Mouse (Mus musculus) limb, embryonic 14.5 days (tissue): Measurements from ENCODE around the gene Gm11096. TPM values are rescaled to one million over a fixed set of nuclear protein-coding genes. Genes with fewer than 3 reads are reported as not detected.
A peak's percentile ranks its signal among the peaks of the same experiment; 100 is the strongest.

ENCODE experiments used
- ATAC-seq: fragments of 200-750 bp; cut with Nextera tagmentation; 2 replicates; pipeline ENCODE4 v1.8.0; 2017; ENCODE audit warnings: low read depth, moderate number of reproducible peaks, moderate TSS enrichment; ENCODE audit not compliant: low FRiP score
- DNase-seq: peaks from one replicate; pipeline ENCODE4 v3.0.0-alpha.2; 2015; ENCODE audit warnings: low spot score
- H3K27ac ChIP-seq: fragments of 300-500 bp; sonication (generic); replicated peaks from 2 replicates; pipeline ENCODE4 v1.5.1; 2014; ENCODE audit warnings: low read depth, mild to moderate bottlenecking, low read length, moderate library complexity, mixed read lengths
- H3K27me3 ChIP-seq: fragments of 300-500 bp; sonication (generic); 2 replicates; pipeline ENCODE4 v1.6.1; 2014; ENCODE audit warnings: low read length, mixed read lengths; ENCODE audit not compliant: control insufficient read depth, insufficient read depth
- H3K36me3 ChIP-seq: fragments of 300-500 bp; sonication (generic); 2 replicates; pipeline ENCODE4 v1.6.1; 2014; ENCODE audit warnings: mild to moderate bottlenecking, low read length, moderate library complexity, mixed read lengths; ENCODE audit not compliant: control insufficient read depth, insufficient read depth
- H3K4me1 ChIP-seq: fragments of 300-500 bp; sonication (generic); 2 replicates; pipeline ENCODE4 v1.6.1; 2014; ENCODE audit warnings: antibody characterized with exemption, low read length, mixed read lengths; ENCODE audit not compliant: control insufficient read depth, insufficient read depth
- H3K4me2 ChIP-seq: fragments of 300-500 bp; sonication (generic); replicated peaks from 2 replicates; pipeline ENCODE4 v1.6.1; 2014; ENCODE audit warnings: low read depth, mild to moderate bottlenecking, low read length, moderate library complexity; ENCODE audit not compliant: severe bottlenecking
- H3K4me3 ChIP-seq: fragments of 300-500 bp; sonication (generic); replicated peaks from 2 replicates; pipeline ENCODE4 v1.5.1; 2014; ENCODE audit warnings: low read length
- H3K9ac ChIP-seq: fragments of 300-500 bp; sonication (generic); 2 replicates; pipeline ENCODE4 v1.6.1; 2014; ENCODE audit warnings: mild to moderate bottlenecking, low read depth, low read length, moderate library complexity; ENCODE audit not compliant: severe bottlenecking
- H3K9me3 ChIP-seq: fragments of 300-500 bp; sonication (generic); 2 replicates; pipeline ENCODE4 v1.6.1; 2016; ENCODE audit warnings: low read length; ENCODE audit not compliant: control insufficient read depth
- POLR2A ChIP-seq: fragments of 200-500 bp; IDR thresholded peaks from 2 replicates; pipeline ENCODE4 v1.8.0; 2012; ENCODE audit warnings: inconsistent platforms, mild to moderate bottlenecking, moderate library complexity, borderline replicate concordance; ENCODE audit not compliant: insufficient read depth, insufficient read length; ENCODE audit errors: extremely low read depth
- WGBS: fragments of 180-500 bp; shearing (Covaris S2); extraction: QIAGEN DNeasy Blood & Tissue Kit; methylation state at CpG from one replicate; pipeline ENCODE4 v1.1.7; 2014; 5-methylcytosine and 5-hydroxymethylcytosine counted together
- polyA plus RNA-seq, 2 experiments: library from polyadenylated mRNA; depleted of rRNA in 1 of 2; stranded (reverse) in 1 of 2; unstranded in 1 of 2; fragments of >200 nt; fragmentation: Nextera tagmentation in 1 of 2; extraction: Ambion mirVana in 1 of 2; gene quantifications; 2 replicates each; pipeline versions ENCODE4 v1.2.1 to v1.2.3; 2012 to 2014

Gene Gm11096
- polyA plus RNA-seq, 2 experiments, result not detected

- no peaks in the 10 kb centered on the region for H3K27me3 ChIP-seq
- no peak for TF ChIP-seq POLR2A
- 0 out of 2 replicates have a peak, but pooled peaks cover 4% of the 10 kb centered on the region for H3K36me3 ChIP-seq
- no peaks in the 10 kb centered on the region for H3K9me3 ChIP-seq
- no peak overlapping the region for H3K27ac ChIP-seq
- DNase-seq (no peak), ATAC-seq (peak; percentile 47; the same call in 1 of the 2 replicates)
- 75% methylated on average over 10 of the region's 10 CpGs for WGBS
- no peak overlapping the region for H3K4me2 ChIP-seq
- no peak overlapping the region for H3K9ac ChIP-seq
- no peak overlapping the region for H3K4me3 ChIP-seq
- peaks cover 7% of the 10 kb centered on the region for H3K4me1 ChIP-seq
Measured at GRCm38 (mm10) chr17:81419802-81420459, 21.6 kb upstream of the Gm11096 start.

DNA sequence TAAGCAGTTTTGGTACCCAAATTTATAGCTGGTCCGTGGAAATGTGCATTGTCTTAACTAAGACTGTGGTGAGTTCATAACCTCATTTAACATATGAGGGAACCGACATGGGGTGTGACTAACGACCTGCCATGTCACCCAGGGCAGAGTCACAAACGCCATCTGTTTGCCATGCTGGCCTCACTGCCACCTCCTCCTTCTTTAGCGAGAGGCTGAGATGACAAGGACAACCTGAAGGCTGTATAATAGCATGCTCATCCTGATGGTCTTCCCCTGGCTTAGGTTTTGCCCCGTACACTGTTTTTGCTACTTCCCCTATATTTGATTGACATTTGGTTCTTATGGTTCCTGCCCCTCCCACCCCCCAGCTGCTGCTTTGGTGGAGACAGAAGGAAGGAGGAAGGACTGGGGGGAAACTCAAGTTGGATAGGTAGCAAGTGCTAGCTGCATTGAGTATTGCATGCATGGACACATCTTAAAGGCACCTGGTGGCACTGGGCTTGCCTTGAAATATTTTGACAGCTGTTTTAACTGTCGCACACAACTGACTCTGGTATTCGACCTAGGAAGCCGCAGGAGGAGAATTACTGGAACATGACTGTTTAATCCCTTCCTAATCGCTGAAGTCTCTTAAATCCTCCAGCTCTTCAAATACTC is 17.2 kb upstream of the Gm11096 start:
- TF ChIP-seq POLR2A, result no peak
- 25% methylated on average over 10 of the region's 10 CpGs for WGBS
- peak; percentile 36 for DNase-seq

GRCm38 (mm10) chr17:81427245-81427644 is 14.3 kb upstream of the Gm11096 start:
- Histone ChIP-seq H3K4me1 (peaks cover 7% of the 10 kb centered on the region), H3K4me2 (no peak overlapping the region), H3K27ac (no peak overlapping the region), H3K9me3 (no peaks in the 10 kb centered on the region), H3K9ac (no peak overlapping the region), H3K27me3 (no peaks in the 10 kb centered on the region), H3K4me3 (no peak overlapping the region), H3K36me3 (no peaks in the 10 kb centered on the region)
- TF ChIP-seq POLR2A, result no peak
- no peak for ATAC-seq
- WGBS, result 61% methylated on average over 7 of the region's 7 CpGs
- no peak for DNase-seq

More for the DNA sequence above, 17.2 kb upstream of the Gm11096 start:
- Histone ChIP-seq H3K27me3 (no peaks in the 10 kb centered on the region), H3K9me3 (no peaks in the 10 kb centered on the region), H3K4me2 (no peak overlapping the region), H3K4me1 (peaks cover 7% of the 10 kb centered on the region), H3K27ac (no peak overlapping the region), H3K36me3 (no peaks in the 10 kb centered on the region), H3K9ac (no peak overlapping the region), H3K4me3 (no peak overlapping the region)
- peak; percentile 21; the same call in 1 of the 2 replicates for ATAC-seq

- Histone ChIP-seq H3K36me3 (peaks cover 10% of the 10 kb centered on the region; the same call in 1 of the 2 replicates), H3K9me3 (no peaks in the 10 kb centered on the region), H3K4me1 (peaks cover 3% of the 10 kb centered on the region; the same call in 1 of the 2 replicates), H3K27ac (no peak overlapping the region), H3K4me3 (no peak overlapping the region), H3K27me3 (no peaks in the 10 kb centered on the region), H3K4me2 (no peak overlapping the region), H3K9ac (no peak overlapping the region)
- WGBS, result 55% methylated on average over 2 of the region's 2 CpGs
- TF ChIP-seq POLR2A, result no peak
- ATAC-seq (no peak), DNase-seq (no peak)
Measured at GRCm38 (mm10) chr17:81432733-81433132, 8.8 kb upstream of the Gm11096 start.

GRCm38 (mm10) chr17:81433148-81433547 is 8.4 kb upstream of the Gm11096 start:
- Histone ChIP-seq H3K4me3 (no peak overlapping the region), H3K9ac (no peak overlapping the region), H3K9me3 (no peaks in the 10 kb centered on the region), H3K27me3 (no peaks in the 10 kb centered on the region), H3K27ac (no peak overlapping the region), H3K36me3 (peaks cover 11% of the 10 kb centered on the region; the same call in 1 of the 2 replicates), H3K4me2 (no peak overlapping the region), H3K4me1 (peaks cover 3% of the 10 kb centered on the region; the same call in 1 of the 2 replicates)
- ATAC-seq (no peak), DNase-seq (no peak)
- 36% methylated on average over 5 of the region's 5 CpGs for WGBS
- no peak for TF ChIP-seq POLR2A
